Mouse (Mus musculus): Measurements from ENCODE around the gene Atmin. TPM values are rescaled to one million over a fixed set of nuclear protein-coding genes. Genes with fewer than 3 reads are reported as not detected.

Gene Atmin
- polyA plus RNA-seq, 1 experiment = 7.8 TPM

- H3K4me3 ChIP-seq = no peak overlapping the region
- H3K4me2 ChIP-seq (ENCODE audit: low read depth) = no peak overlapping the region
- no peak overlapping the region for H3ac ChIP-seq (ENCODE audit: control insufficient read depth, insufficient read length)
- no peak for TF ChIP-seq E2F4 (IDR thresholded peaks at IDR 0.05; ENCODE audit: insufficient read depth)
- TF ChIP-seq MYOD1 (IDR thresholded peaks at IDR 0.05; ENCODE audit: control insufficient read depth in 1 of 3, insufficient read length in 2 of 3, low read depth in 2 of 3) = no peak
- no peak for TF ChIP-seq USF1 (IDR thresholded peaks at IDR 0.05; ENCODE audit: low read depth)
- no peak for TF ChIP-seq POLR2AphosphoS2 (IDR thresholded peaks at IDR 0.05; ENCODE audit: insufficient read length, low read depth)
- no peak for TF ChIP-seq TCF3 (IDR thresholded peaks at IDR 0.05; ENCODE audit: insufficient read length, low read depth)
- no peak for TF ChIP-seq MAX (IDR thresholded peaks at IDR 0.05; ENCODE audit: low read depth)
- TF ChIP-seq MYOG (IDR thresholded peaks at IDR 0.05; ENCODE audit: control insufficient read depth in 1 of 3, insufficient read depth in 1 of 3, insufficient read length in 2 of 3, low read depth in 2 of 3) = no peak
- TF ChIP-seq CEBPB (IDR thresholded peaks at IDR 0.05; ENCODE audit: insufficient read depth, poor library complexity, severe bottlenecking) = no peak
- no peak for TF ChIP-seq REST (IDR thresholded peaks at IDR 0.05; ENCODE audit: insufficient read depth, insufficient read length)
- no peak for TF ChIP-seq POLR2A (IDR thresholded peaks at IDR 0.05; ENCODE audit: insufficient read length, low read depth)
- no peak for TF ChIP-seq TCF12 (IDR thresholded peaks at IDR 0.05; ENCODE audit: insufficient read depth, poor library complexity, severe bottlenecking)
- no peak for TF ChIP-seq SRF (IDR thresholded peaks at IDR 0.05; ENCODE audit: control insufficient read depth, insufficient read length, low read depth)
- no peaks in the 10 kb centered on the region for H3K36me3 ChIP-seq (ENCODE audit: control insufficient read depth, insufficient read depth)
- H3K27me3 ChIP-seq (ENCODE audit: control insufficient read depth, insufficient read depth, insufficient read length) = no peaks in the 10 kb centered on the region
- no peaks in the 10 kb centered on the region for H3K79me2 ChIP-seq (ENCODE audit: control insufficient read depth, insufficient read depth)
Observed at GRCm38 (mm10) chr8:116952428-116952827, 9.2 kb downstream of the Atmin start.

GRCm38 (mm10) chr8:116954415-116954814 lies 11.2 kb downstream of the Atmin start:
- Histone ChIP-seq H3K79me2 (ENCODE audit: control insufficient read depth, insufficient read depth) (no peaks in the 10 kb centered on the region), H3K36me3 (ENCODE audit: control insufficient read depth, insufficient read depth) (peaks cover 6% of the 10 kb centered on the region), H3K4me3 (no peak overlapping the region), H3K4me2 (ENCODE audit: low read depth) (no peak overlapping the region), H3ac (ENCODE audit: control insufficient read depth, insufficient read length) (no peak overlapping the region), H3K27me3 (ENCODE audit: control insufficient read depth, insufficient read depth, insufficient read length) (no peaks in the 10 kb centered on the region)
- TF ChIP-seq POLR2AphosphoS2 (IDR thresholded peaks at IDR 0.05; ENCODE audit: insufficient read length, low read depth) (no peak), CEBPB (IDR thresholded peaks at IDR 0.05; ENCODE audit: insufficient read depth, poor library complexity, severe bottlenecking) (no peak), MYOG (IDR thresholded peaks at IDR 0.05; ENCODE audit: control insufficient read depth in 1 of 3, insufficient read depth in 1 of 3, insufficient read length in 2 of 3, low read depth in 2 of 3) (no peak), SRF (IDR thresholded peaks at IDR 0.05; ENCODE audit: control insufficient read depth, insufficient read length, low read depth) (no peak), MYOD1 (IDR thresholded peaks at IDR 0.05; ENCODE audit: control insufficient read depth in 1 of 3, insufficient read length in 2 of 3, low read depth in 2 of 3) (no peak), TCF3 (IDR thresholded peaks at IDR 0.05; ENCODE audit: insufficient read length, low read depth) (no peak), REST (IDR thresholded peaks at IDR 0.05; ENCODE audit: insufficient read depth, insufficient read length) (no peak), TCF12 (IDR thresholded peaks at IDR 0.05; ENCODE audit: insufficient read depth, poor library complexity, severe bottlenecking) (no peak), MAX (IDR thresholded peaks at IDR 0.05; ENCODE audit: low read depth) (no peak), USF1 (IDR thresholded peaks at IDR 0.05; ENCODE audit: low read depth) (no peak), E2F4 (IDR thresholded peaks at IDR 0.05; ENCODE audit: insufficient read depth) (no peak), POLR2A (IDR thresholded peaks at IDR 0.05; ENCODE audit: insufficient read length, low read depth) (no peak)

GRCm38 (mm10) chr8:116969531-116969930 lies 26.3 kb downstream of the Atmin start:
- no peak overlapping the region for H3K4me3 ChIP-seq
- no peak for TF ChIP-seq E2F4 (IDR thresholded peaks at IDR 0.05; ENCODE audit: insufficient read depth)
- no peak for TF ChIP-seq CEBPB (IDR thresholded peaks at IDR 0.05; ENCODE audit: insufficient read depth, poor library complexity, severe bottlenecking)
- no peak for TF ChIP-seq TCF3 (IDR thresholded peaks at IDR 0.05; ENCODE audit: insufficient read length, low read depth)
- no peak for TF ChIP-seq REST (IDR thresholded peaks at IDR 0.05; ENCODE audit: insufficient read depth, insufficient read length)
- no peak for TF ChIP-seq USF1 (IDR thresholded peaks at IDR 0.05; ENCODE audit: low read depth)
- no peak for TF ChIP-seq MYOG (IDR thresholded peaks at IDR 0.05; ENCODE audit: control insufficient read depth in 1 of 3, insufficient read depth in 1 of 3, insufficient read length in 2 of 3, low read depth in 2 of 3)
- no peak for TF ChIP-seq MYOD1 (IDR thresholded peaks at IDR 0.05; ENCODE audit: control insufficient read depth in 1 of 3, insufficient read length in 2 of 3, low read depth in 2 of 3)
- no peak for TF ChIP-seq SRF (IDR thresholded peaks at IDR 0.05; ENCODE audit: control insufficient read depth, insufficient read length, low read depth)
- no peak for TF ChIP-seq POLR2A (IDR thresholded peaks at IDR 0.05; ENCODE audit: insufficient read length, low read depth)
- no peak for TF ChIP-seq TCF12 (IDR thresholded peaks at IDR 0.05; ENCODE audit: insufficient read depth, poor library complexity, severe bottlenecking)
- no peak for TF ChIP-seq POLR2AphosphoS2 (IDR thresholded peaks at IDR 0.05; ENCODE audit: insufficient read length, low read depth)
- TF ChIP-seq MAX (IDR thresholded peaks at IDR 0.05; ENCODE audit: low read depth) = no peak
- no peaks in the 10 kb centered on the region for H3K36me3 ChIP-seq (ENCODE audit: control insufficient read depth, insufficient read depth)
- no peaks in the 10 kb centered on the region for H3K79me2 ChIP-seq (ENCODE audit: control insufficient read depth, insufficient read depth)
- H3K4me2 ChIP-seq (ENCODE audit: low read depth) = no peak overlapping the region
- no peaks in the 10 kb centered on the region for H3K27me3 ChIP-seq (ENCODE audit: control insufficient read depth, insufficient read depth, insufficient read length)
- no peak overlapping the region for H3ac ChIP-seq (ENCODE audit: control insufficient read depth, insufficient read length)

- Histone ChIP-seq H3ac (ENCODE audit: control insufficient read depth, insufficient read length) (no peak overlapping the region), H3K4me3 (no peak overlapping the region), H3K27me3 (ENCODE audit: control insufficient read depth, insufficient read depth, insufficient read length) (no peaks in the 10 kb centered on the region), H3K4me2 (ENCODE audit: low read depth) (no peak overlapping the region), H3K36me3 (ENCODE audit: control insufficient read depth, insufficient read depth) (no peaks in the 10 kb centered on the region), H3K79me2 (ENCODE audit: control insufficient read depth, insufficient read depth) (no peaks in the 10 kb centered on the region)
- TF ChIP-seq SRF (IDR thresholded peaks at IDR 0.05; ENCODE audit: control insufficient read depth, insufficient read length, low read depth) = no peak
- no peak for TF ChIP-seq CEBPB (IDR thresholded peaks at IDR 0.05; ENCODE audit: insufficient read depth, poor library complexity, severe bottlenecking)
- no peak for TF ChIP-seq REST (IDR thresholded peaks at IDR 0.05; ENCODE audit: insufficient read depth, insufficient read length)
- no peak for TF ChIP-seq USF1 (IDR thresholded peaks at IDR 0.05; ENCODE audit: low read depth)
- no peak for TF ChIP-seq MYOG (IDR thresholded peaks at IDR 0.05; ENCODE audit: control insufficient read depth in 1 of 3, insufficient read depth in 1 of 3, insufficient read length in 2 of 3, low read depth in 2 of 3)
- TF ChIP-seq POLR2AphosphoS2 (IDR thresholded peaks at IDR 0.05; ENCODE audit: insufficient read length, low read depth) = no peak
- no peak for TF ChIP-seq E2F4 (IDR thresholded peaks at IDR 0.05; ENCODE audit: insufficient read depth)
- no peak for TF ChIP-seq TCF3 (IDR thresholded peaks at IDR 0.05; ENCODE audit: insufficient read length, low read depth)
- no peak for TF ChIP-seq TCF12 (IDR thresholded peaks at IDR 0.05; ENCODE audit: insufficient read depth, poor library complexity, severe bottlenecking)
- TF ChIP-seq MAX (IDR thresholded peaks at IDR 0.05; ENCODE audit: low read depth) = no peak
- no peak for TF ChIP-seq POLR2A (IDR thresholded peaks at IDR 0.05; ENCODE audit: insufficient read length, low read depth)
- TF ChIP-seq MYOD1 (IDR thresholded peaks at IDR 0.05; ENCODE audit: control insufficient read depth in 1 of 3, insufficient read length in 2 of 3, low read depth in 2 of 3) = no peak
Observed at GRCm38 (mm10) chr8:116975066-116975465, 31.9 kb downstream of the Atmin start.

All from myocyte (in vitro differentiated cells).